Mouse (Mus musculus): Measurements from ENCODE around the gene Fbxw7.

The Fbxw7 gene

DNA sequence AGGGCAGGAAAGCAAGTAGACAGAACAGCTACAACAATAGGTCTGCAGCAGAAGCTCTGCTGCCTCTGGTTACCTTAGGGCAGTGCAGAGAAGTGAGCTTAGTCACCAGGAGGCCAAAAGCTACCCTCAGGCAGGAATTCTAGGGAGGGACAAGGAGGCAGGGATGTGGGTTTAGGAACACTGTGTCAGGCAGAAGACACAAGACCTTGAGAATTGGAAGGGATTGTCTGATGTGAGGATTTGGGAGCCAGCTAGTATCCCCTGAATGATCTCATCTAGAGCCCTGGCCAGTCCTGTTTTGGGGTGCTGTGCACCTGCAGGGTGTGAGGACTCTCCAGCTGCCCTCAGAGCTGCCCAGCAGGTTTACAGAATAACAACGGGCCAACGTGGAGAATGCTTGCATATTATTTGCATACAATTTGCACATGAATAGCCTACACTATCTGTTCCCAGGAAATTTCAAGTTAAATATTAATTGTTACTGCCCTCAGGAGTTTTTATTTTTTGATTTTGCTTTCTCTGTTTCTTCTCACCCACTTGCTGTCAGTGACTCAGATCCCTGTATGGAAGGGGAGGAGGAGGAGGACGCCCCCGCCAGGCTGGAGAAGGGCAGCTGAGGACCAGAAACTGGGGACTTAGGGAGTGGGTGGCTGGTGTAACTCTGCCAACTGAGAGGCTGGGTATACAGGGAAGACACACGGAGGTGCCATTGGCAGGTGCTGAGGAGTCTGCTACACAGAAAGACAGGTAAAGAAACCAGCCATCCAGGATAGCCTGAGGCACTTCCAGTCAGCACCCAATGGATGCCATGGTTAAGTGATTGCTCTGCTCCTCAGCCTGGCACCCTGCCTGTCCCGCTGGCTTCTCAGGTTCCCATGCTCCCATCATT, 210.0 kb downstream of the Fbxw7 start:
- DNase-seq (ENCODE audit: extremely low spot score, low spot score) = no peak
